Mouse (Mus musculus): ENCODE data around the gene Pkmyt1. TPM values are rescaled to one million over a fixed set of nuclear protein-coding genes. Genes with fewer than 3 reads are reported as not detected.

Gene Pkmyt1
- polyA plus RNA-seq, 1 experiment from 2014 or later, result 45.6 TPM

DNA sequence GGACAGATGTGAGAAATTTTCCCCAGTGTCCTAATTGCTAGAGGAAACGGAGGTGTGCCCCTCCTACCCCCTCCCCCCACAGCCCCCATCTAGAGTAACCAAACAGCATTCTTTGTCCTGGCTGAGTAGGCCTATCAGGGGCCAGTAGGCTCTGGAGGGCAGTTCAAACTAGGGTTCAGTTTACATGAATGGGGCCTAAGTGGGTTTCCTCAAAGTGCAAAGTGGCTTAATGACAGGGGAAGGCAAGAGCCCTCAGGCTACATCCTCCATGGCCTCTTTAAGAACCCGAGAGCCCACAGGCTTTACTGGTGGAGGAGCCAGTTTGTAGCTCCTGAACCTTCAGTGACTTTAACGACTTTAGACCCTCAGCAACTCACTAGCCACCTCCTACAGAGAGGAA is 30.3 kb upstream of the Pkmyt1 start:
- Histone ChIP-seq H3K9ac (no peak overlapping the region), H3K36me3 (no peaks in the 10 kb centered on the region), H3K4me1 (peaks cover 13% of the 10 kb centered on the region), H3K9me3 (no peaks in the 10 kb centered on the region), H3K4me2 (no peak overlapping the region), H3K27me3 (peaks cover 30% of the 10 kb centered on the region), H3K27ac (no peak overlapping the region), H3K4me3 (no peak overlapping the region)
- ATAC-seq (ENCODE audit: insufficient number of reproducible peaks, low FRiP score, low TSS enrichment, low read depth), result no peak
- 10% methylated on average over 3 of the region's 3 CpGs for WGBS

DNA sequence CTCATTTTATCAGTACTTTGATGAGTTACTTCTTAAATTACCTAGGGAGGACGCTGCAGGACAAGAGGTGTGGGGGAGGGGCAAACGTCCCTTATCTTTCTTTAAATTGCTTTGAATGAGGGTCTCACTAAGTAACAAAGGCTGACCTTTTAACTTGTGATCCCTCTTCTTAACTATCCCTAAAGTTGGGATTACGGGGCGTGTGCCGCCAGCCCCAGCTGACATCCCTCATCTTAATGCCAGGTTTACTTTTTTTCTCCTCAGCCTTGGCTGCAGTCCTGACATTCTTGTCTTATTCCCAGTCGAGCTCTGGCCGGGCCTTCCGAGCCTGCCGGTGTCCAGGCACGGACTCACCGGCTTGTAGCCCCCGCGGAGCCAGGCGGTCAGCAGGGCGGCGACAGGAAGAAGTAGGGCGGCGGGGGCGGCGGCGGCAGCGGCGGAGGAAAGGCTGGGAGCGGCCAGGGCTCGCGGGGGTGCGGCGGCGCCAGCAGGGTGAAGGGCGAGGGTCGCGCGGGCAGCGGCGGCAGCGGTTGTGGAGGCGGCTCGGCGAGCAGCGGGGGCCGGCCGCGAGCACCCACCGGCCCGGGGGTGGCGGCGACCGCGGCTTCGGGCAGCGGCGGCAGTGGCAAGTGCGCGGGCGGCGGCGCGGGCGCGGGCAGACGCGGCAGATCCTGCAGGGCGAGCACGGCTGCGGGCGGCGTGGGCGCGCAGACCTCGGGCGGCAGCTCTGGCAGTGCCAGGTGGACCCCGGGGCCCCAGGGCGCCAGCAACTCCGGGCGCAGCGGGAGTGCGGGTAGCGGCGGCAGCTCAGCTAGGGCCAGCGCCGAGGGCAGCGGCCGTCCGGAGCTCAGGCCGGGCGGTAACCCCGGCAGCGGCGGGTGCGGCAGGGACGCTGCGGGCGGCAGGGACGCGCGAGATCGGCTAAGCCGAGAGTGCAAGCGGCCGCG is 26.7 kb upstream of the Pkmyt1 start:
- H3K27me3 ChIP-seq, result peaks cover 41% of the 10 kb centered on the region
- H3K27ac ChIP-seq, result no peak overlapping the region

DNA sequence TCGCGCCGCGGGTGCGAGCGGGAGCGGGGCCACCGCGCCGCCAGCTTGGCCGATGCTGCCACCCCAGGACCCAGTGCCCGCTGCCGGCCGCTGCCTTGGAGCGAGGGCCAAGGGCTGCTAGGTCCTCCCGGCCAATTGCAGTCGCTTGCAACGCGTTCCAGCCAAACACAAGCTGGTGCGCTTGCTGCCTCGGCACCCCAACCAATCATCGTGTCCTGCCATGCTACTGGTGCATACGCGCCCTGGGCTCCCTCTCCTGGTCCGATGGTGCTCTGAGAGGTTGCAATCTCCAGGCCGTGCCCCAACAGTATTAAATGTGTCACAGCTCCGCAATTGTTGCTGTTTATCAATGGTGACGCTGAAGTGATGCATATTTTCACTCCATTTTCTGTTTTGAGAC is 26.1 kb upstream of the Pkmyt1 start:
- H3K27me3 ChIP-seq, result peaks cover 41% of the 10 kb centered on the region
- no peaks in the 10 kb centered on the region for H3K9me3 ChIP-seq
- WGBS, result under 1% methylated on average over 25 of the region's 28 CpGs
- H3K4me3 ChIP-seq, result peak overlapping the region; percentile 60
- H3K4me2 ChIP-seq, result peak overlapping the region; percentile 100
- peak; percentile 85 for ATAC-seq (ENCODE audit: insufficient number of reproducible peaks, low FRiP score, low TSS enrichment, low read depth)
- H3K9ac ChIP-seq, result peak overlapping the region; percentile 33; the same call in 1 of the 2 replicates
- H3K36me3 ChIP-seq, result no peaks in the 10 kb centered on the region
- H3K4me1 ChIP-seq, result peaks cover 16% of the 10 kb centered on the region
- H3K27ac ChIP-seq, result no peak overlapping the region

More for the DNA sequence above, 26.7 kb upstream of the Pkmyt1 start:
- Histone ChIP-seq H3K4me3 (peak overlapping the region; percentile 60), H3K9me3 (no peaks in the 10 kb centered on the region), H3K9ac (peak overlapping the region; percentile 33), H3K36me3 (no peaks in the 10 kb centered on the region), H3K4me1 (peaks cover 13% of the 10 kb centered on the region), H3K4me2 (peak overlapping the region; percentile 100)
- WGBS, result 1% methylated on average over 85 of the region's 101 CpGs
- ATAC-seq (ENCODE audit: insufficient number of reproducible peaks, low FRiP score, low TSS enrichment, low read depth), result peak; percentile 35; the same call in 1 of the 2 replicates

DNA sequence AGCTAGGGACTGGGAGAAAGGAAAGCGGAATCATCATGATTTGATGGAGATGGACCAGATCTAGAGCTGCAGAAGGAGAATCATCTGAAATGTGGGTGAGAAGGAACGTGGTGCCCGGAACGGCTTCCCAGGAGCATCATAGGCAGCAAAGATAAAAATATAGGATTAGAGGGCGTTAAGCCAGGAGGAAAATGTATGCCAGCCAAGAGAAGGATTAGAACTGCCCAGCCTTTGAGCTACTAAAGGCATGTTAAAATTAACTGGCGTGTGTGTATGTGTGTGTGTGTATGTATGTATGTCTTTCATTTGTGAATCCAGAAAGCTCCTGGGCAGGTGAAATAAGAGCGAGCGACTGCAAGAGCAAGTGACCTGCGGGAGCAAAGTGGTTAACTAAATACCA is 22.8 kb upstream of the Pkmyt1 start:
- Histone ChIP-seq H3K4me3 (no peak overlapping the region), H3K27ac (no peak overlapping the region), H3K4me2 (no peak overlapping the region), H3K4me1 (peaks cover 21% of the 10 kb centered on the region), H3K36me3 (no peaks in the 10 kb centered on the region), H3K9ac (no peak overlapping the region), H3K27me3 (peaks cover 38% of the 10 kb centered on the region), H3K9me3 (no peaks in the 10 kb centered on the region)
- ATAC-seq (ENCODE audit: insufficient number of reproducible peaks, low FRiP score, low TSS enrichment, low read depth), result no peak
- WGBS, result 86% methylated on average over 9 of the region's 9 CpGs

DNA sequence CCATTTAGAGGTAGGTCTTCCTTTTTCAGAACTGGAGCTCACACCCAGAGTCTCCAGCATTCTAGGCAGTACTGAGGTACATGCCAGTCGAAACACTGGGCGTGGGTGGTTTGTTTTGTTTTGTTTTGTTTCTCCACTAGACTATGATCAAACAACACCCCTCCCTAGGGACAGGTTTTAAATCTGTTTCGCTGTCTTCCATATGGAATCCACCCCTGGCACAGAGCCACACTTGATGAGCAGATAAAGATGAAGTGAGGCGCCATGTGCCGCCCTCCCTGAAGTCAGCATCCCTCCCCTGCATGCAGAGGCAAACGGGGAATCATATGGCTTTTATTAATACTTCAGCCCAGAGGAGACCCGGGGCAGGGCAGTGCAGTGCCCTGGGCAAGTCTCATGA is 21.4 kb upstream of the Pkmyt1 start:
- WGBS, result 22% methylated on average over 7 of the region's 7 CpGs

DNA sequence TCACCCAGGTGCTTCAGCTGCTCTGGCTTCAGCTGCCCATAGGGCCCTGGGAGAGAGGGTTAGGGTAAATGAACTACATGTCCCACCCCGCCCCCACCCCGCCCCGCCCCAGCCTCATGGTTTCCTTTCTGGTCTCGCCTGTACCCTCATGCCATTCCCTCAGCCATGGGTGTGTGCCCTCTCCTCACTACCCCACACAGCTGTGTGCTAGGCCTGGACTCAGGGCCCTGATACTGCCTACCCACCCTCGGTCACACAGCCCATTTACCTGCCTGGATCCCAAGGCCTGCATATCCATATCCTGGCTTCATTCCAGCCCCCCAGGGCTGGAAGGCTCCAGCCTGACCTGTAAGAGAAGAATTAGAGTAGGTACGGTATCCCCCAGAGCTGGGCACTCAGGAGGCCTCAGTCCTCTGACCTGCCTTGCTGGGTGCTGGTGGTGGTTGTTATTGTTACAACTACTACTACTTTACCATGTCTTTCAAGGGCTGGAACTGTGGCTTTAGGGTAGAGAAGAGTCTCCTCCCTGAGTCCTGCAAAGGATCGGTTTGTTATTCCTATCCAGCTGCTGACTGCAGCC is 20.5 kb upstream of the Pkmyt1 start:
- H3K27ac ChIP-seq, result no peak overlapping the region
- no peaks in the 10 kb centered on the region for H3K9me3 ChIP-seq
- peaks cover 16% of the 10 kb centered on the region for H3K27me3 ChIP-seq
- H3K36me3 ChIP-seq, result no peaks in the 10 kb centered on the region
- peaks cover 8% of the 10 kb centered on the region for H3K4me1 ChIP-seq
- H3K9ac ChIP-seq, result no peak overlapping the region
- WGBS, result 72% methylated on average over 7 of the region's 7 CpGs
- ATAC-seq (ENCODE audit: insufficient number of reproducible peaks, low FRiP score, low TSS enrichment, low read depth), result 0 out of 2 replicates have a peak, but pooled peaks have one; percentile 31
- H3K4me2 ChIP-seq, result no peak overlapping the region
- no peak overlapping the region for H3K4me3 ChIP-seq

More for the DNA sequence above, 21.4 kb upstream of the Pkmyt1 start:
- ATAC-seq (ENCODE audit: insufficient number of reproducible peaks, low FRiP score, low TSS enrichment, low read depth), result no peak
- no peaks in the 10 kb centered on the region for H3K36me3 ChIP-seq
- H3K27ac ChIP-seq, result no peak overlapping the region; the same call in 1 of the 2 replicates
- no peak overlapping the region for H3K4me2 ChIP-seq
- no peak overlapping the region for H3K9ac ChIP-seq
- H3K4me1 ChIP-seq, result peaks cover 15% of the 10 kb centered on the region
- H3K27me3 ChIP-seq, result peaks cover 24% of the 10 kb centered on the region
- no peak overlapping the region for H3K4me3 ChIP-seq
- no peaks in the 10 kb centered on the region for H3K9me3 ChIP-seq

DNA sequence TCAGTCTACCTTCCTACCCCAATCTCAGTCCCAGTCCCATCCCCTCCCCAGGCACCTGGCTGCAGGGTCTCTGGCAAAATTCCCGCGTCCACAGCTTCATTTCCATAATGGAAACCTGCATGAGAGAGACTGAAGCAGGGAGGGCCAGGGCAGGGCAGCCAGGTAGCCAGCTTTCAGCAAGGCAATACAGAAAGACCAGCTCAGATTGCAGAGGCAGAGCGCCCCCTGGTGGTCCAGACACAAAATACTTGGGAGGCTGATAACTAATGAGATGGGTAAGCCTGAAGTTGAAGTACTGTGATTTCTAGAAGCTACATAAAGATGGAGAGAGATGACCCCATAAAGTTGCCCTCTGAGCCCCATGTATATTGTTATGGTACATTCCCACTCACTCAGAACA is 19.9 kb upstream of the Pkmyt1 start:
- WGBS, result 6% methylated on average over 3 of the region's 3 CpGs
- no peak overlapping the region for H3K4me3 ChIP-seq
- no peaks in the 10 kb centered on the region for H3K9me3 ChIP-seq
- peaks cover 10% of the 10 kb centered on the region; the same call in 1 of the 2 replicates for H3K27me3 ChIP-seq
- no peaks in the 10 kb centered on the region for H3K36me3 ChIP-seq
- no peak overlapping the region for H3K4me2 ChIP-seq
- H3K4me1 ChIP-seq, result peaks cover 8% of the 10 kb centered on the region
- H3K9ac ChIP-seq, result no peak overlapping the region
- no peak overlapping the region for H3K27ac ChIP-seq
- no peak for ATAC-seq (ENCODE audit: insufficient number of reproducible peaks, low FRiP score, low TSS enrichment, low read depth)

DNA sequence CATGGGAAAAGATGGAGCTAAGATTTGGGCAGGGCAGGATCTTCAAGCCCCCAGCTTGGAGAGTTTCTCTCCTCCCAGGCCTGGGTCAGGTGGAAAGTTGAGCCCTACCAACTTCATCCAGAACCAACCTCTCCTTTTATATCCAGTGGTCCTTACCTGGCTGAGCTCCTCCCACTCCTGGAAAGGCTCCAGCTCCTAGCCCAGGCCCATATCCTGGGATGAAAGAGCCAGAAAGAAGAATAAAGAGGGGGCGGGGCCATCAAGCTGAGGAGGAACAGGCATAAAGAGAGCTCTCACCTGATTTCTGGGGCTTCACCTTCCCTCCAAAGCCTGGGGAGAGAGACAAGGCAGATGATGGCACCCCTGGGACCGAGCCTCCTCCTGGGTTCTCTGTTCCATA is 9.1 kb upstream of the Pkmyt1 start:
- Histone ChIP-seq H3K36me3 (no peaks in the 10 kb centered on the region), H3K9ac (no peak overlapping the region), H3K27ac (no peak overlapping the region), H3K4me1 (0 out of 2 replicates have a peak, but pooled peaks cover 3% of the 10 kb centered on the region), H3K4me2 (no peak overlapping the region), H3K4me3 (no peak overlapping the region), H3K27me3 (0 out of 2 replicates have a peak, but pooled peaks cover 2% of the 10 kb centered on the region), H3K9me3 (no peaks in the 10 kb centered on the region)
- ATAC-seq (ENCODE audit: insufficient number of reproducible peaks, low FRiP score, low TSS enrichment, low read depth), result no peak
- WGBS, result 59% methylated on average over 2 of the region's 2 CpGs

DNA sequence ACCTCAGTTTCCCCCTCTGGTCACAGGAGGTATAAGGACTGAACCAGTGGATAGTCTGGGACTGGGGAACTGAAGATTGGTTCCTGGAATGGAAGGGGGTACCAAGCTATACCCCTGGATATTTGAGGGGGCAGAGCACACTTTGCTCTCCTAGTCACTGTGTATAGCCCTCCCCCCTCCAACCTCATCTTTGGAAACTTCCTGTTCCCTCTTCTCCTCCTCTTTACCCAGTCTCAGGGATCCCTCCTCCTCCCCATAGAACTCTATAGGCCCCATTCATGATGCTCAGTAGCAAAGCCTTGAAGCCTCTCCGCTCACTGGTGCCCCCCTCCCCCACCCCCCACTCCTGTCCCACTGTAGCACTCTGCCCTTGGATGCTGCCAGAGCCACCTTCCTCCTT is 6.7 kb upstream of the Pkmyt1 start:
- no peak for ATAC-seq (ENCODE audit: insufficient number of reproducible peaks, low FRiP score, low TSS enrichment, low read depth)
- WGBS, result 20% methylated on average over 1 of the region's 1 CpGs
- no peak overlapping the region for H3K4me2 ChIP-seq
- no peak overlapping the region for H3K9ac ChIP-seq
- H3K4me1 ChIP-seq, result 0 out of 2 replicates have a peak, but pooled peaks cover 3% of the 10 kb centered on the region
- no peak overlapping the region for H3K27ac ChIP-seq
- H3K4me3 ChIP-seq, result no peak overlapping the region
- H3K36me3 ChIP-seq, result no peaks in the 10 kb centered on the region
- H3K9me3 ChIP-seq, result no peaks in the 10 kb centered on the region
- H3K27me3 ChIP-seq, result 0 out of 2 replicates have a peak, but pooled peaks cover 2% of the 10 kb centered on the region

DNA sequence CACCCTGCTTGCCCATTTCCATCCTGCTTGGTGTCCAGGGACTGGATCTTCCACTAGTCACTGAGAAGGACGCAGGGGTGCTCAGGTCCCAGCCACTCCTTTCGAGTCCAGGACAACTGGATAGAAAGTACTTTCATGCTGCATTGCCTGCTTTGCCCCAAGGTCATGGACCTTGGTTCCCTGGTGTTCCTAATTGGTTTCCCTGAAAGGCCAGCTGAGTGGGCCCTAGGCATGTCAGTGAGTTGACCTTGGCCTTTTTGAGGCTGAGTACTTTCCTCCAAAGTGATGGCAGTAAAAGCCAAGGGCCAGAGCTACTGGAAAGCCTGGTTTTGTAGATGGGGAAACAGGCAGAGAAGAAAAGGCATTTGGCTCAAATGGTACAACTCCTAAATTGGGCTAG is 4.2 kb upstream of the Pkmyt1 start:
- no peak for ATAC-seq (ENCODE audit: insufficient number of reproducible peaks, low FRiP score, low TSS enrichment, low read depth)
- Histone ChIP-seq H3K4me2 (no peak overlapping the region), H3K36me3 (no peaks in the 10 kb centered on the region), H3K9me3 (no peaks in the 10 kb centered on the region), H3K4me3 (no peak overlapping the region), H3K9ac (no peak overlapping the region), H3K4me1 (peaks cover 12% of the 10 kb centered on the region), H3K27me3 (0 out of 2 replicates have a peak, but pooled peaks cover 2% of the 10 kb centered on the region), H3K27ac (peak overlapping the region; percentile 24; the same call in 1 of the 2 replicates)
- 85% methylated on average over 2 of the region's 2 CpGs for WGBS

DNA sequence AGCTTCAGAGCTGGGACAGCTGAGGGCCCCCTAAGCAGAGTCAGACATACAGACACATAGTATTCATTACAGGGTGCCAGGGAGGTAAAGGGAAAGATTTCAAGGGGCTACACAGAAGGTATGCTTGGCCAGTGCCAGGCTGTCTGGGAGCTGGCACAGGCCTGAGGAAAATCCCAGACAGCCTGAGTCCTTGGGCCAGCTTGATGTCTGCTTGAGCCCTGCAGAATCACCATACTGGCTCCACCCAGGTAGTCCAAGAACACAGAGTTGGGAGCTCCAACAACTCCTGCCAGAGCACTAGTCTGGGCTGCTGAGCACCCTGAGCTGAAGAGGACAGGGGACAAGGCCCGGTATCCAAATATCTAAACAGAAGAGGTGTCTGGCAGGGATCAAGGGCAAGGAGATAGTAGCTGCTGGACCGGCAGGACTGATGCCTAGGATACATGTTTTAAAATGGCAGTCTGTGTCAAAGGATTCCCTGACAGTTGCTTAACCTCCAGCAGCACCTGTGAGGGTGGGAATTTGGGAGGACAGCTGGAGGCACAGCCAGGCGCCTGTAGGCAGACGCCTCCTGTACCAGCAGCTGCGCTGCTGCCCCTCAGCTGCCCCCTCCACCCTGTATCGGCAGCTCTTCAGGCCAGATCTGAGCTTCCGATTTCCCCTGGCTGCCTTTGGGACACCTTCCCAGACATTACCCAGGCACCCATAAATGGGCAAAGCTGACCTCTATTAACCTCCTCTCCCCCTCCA is 3.6 kb upstream of the Pkmyt1 start, which contains the start of gene 1520401A03Rik:
TSS of gene 1520401A03Rik (minus strand) at position 408 of the 750 bp plus-strand sequence.
- H3K27ac ChIP-seq, result peak within 1 kb of the TSS; percentile 24; the same call in 1 of the 2 replicates
- H3K4me2 ChIP-seq, result no peak within 1 kb of the TSS
- H3K36me3 ChIP-seq, result no peaks in the 10 kb centered on the region
- no peak within 1 kb of the TSS for H3K4me3 ChIP-seq
- H3K27me3 ChIP-seq, result 0 out of 2 replicates have a peak, but pooled peaks cover 2% of the 10 kb centered on the region
- 59% methylated on average over 7 of the region's 7 CpGs for WGBS
- peaks cover 16% of the 10 kb centered on the region for H3K4me1 ChIP-seq
- H3K9me3 ChIP-seq, result no peaks in the 10 kb centered on the region
- no peak for ATAC-seq (ENCODE audit: insufficient number of reproducible peaks, low FRiP score, low TSS enrichment, low read depth)
- H3K9ac ChIP-seq, result no peak within 1 kb of the TSS

Data from limb, embryonic 15.5 days (tissue).